ENCODE assay signal across 22 mouse cellular contexts in genomic region chr1:53852086-53852610, GRCm38 (mm10).
DNase-seq lines count a peak whose midpoint lies in the region; ATAC-seq and TF ChIP-seq lines count a peak whose summit lies in the region.
"Had no signal": no experiment of that assay in that cellular context is flagged by ENCODE, and none has a peak within 500 bp of the region (broad histone marks: within the 10 kb centered on the region; RNA-seq: fewer than 3 reads in every experiment).

No protein-coding gene starts in this region.

- H3K27me3 ChIP-seq in heart, postnatal 0 days (ENCODE audit: control insufficient read depth, insufficient read depth, low read length) = no peaks in the 10 kb centered on the region
- no peaks in the 10 kb centered on the region for H3K27me3 ChIP-seq in heart, embryonic 12.5 days (replicated peaks)
- H3K27me3 ChIP-seq: forebrain, embryonic 13.5 days; kidney, embryonic 15.5 days; limb, embryonic 13.5 days; liver, embryonic 13.5 days; lung, embryonic 15.5 days; midbrain, embryonic 15.5 days; neural tube, embryonic 13.5 days had no signal

- no peak for DNase-seq in heart, postnatal 0 days (ENCODE audit: low spot score)
- DNase-seq in B cell, adult 2 months = peak; percentile 51 to 57
- DNase-seq in T-cell, adult 2 months (ENCODE audit: low spot score) = peak; percentile 38
- no peak for DNase-seq in cerebellum, postnatal 4 days (ENCODE audit: low spot score in 2 of 2)
- no peak for DNase-seq in adrenal gland, adult 8-10 months
- DNase-seq: cerebellum, adult 11-12 months; cerebellum, postnatal 14 days; retina, postnatal 1 day; right cerebral cortex, postnatal 4 days had no signal

- no peak for TF ChIP-seq CTCF in heart, postnatal 0 days (IDR thresholded peaks at IDR 0.05; ENCODE audit: low read depth)

- no peak overlapping the region for H3K4me2 ChIP-seq in heart, postnatal 0 days (ENCODE audit: low read depth, low read length)
- H3K4me2 ChIP-seq in heart, embryonic 12.5 days = no peak overlapping the region
- H3K4me2 ChIP-seq: forebrain, embryonic 13.5 days; heart, embryonic 11.5 days; kidney, embryonic 15.5 days; limb, embryonic 13.5 days; liver, embryonic 13.5 days; lung, embryonic 15.5 days; midbrain, embryonic 15.5 days; neural tube, embryonic 13.5 days had no signal

- no peak overlapping the region for H3K9ac ChIP-seq in heart, postnatal 0 days (replicated peaks; ENCODE audit: low read depth, low read length)
- H3K9ac ChIP-seq in heart, embryonic 12.5 days = no peak overlapping the region
- H3K9ac ChIP-seq: forebrain, embryonic 13.5 days; kidney, embryonic 15.5 days; limb, embryonic 13.5 days; liver, embryonic 13.5 days; lung, embryonic 15.5 days; midbrain, embryonic 15.5 days; neural tube, embryonic 13.5 days had no signal

- peak overlapping the region; percentile 48; the same call in 1 of the 2 replicates for H3K27ac ChIP-seq in heart, postnatal 0 days (ENCODE audit: low read depth)
- H3K27ac ChIP-seq in heart, embryonic 12.5 days (ENCODE audit: poor library complexity, severe bottlenecking) = no peak overlapping the region
- peak overlapping the region; percentile 94 for H3K27ac ChIP-seq in macrophage
- H3K27ac ChIP-seq: forebrain, embryonic 13.5 days; hindbrain, postnatal 0 days; kidney, embryonic 15.5 days; limb, embryonic 13.5 days; liver, embryonic 13.5 days; lung, embryonic 15.5 days; midbrain, embryonic 15.5 days; neural tube, embryonic 13.5 days had no signal

- no peaks in the 10 kb centered on the region for H3K79me2 ChIP-seq in macrophage (ENCODE audit: inconsistent target)

- H3K9me3 ChIP-seq in heart, postnatal 0 days (replicated peaks; ENCODE audit: control insufficient read depth, low read length) = no peaks in the 10 kb centered on the region
- no peaks in the 10 kb centered on the region for H3K9me3 ChIP-seq in heart, embryonic 12.5 days (replicated peaks)
- H3K9me3 ChIP-seq: forebrain, embryonic 13.5 days; kidney, embryonic 15.5 days; limb, embryonic 13.5 days; liver, embryonic 13.5 days; lung, embryonic 15.5 days; midbrain, embryonic 15.5 days; neural tube, embryonic 13.5 days had no signal

- no peaks in the 10 kb centered on the region for H3K36me3 ChIP-seq in heart, postnatal 0 days (replicated peaks; ENCODE audit: control insufficient read depth, insufficient read depth, low read length)
- H3K36me3 ChIP-seq in heart, embryonic 12.5 days = peaks cover 12% of the 10 kb centered on the region
- no peaks in the 10 kb centered on the region for H3K36me3 ChIP-seq in macrophage (ENCODE audit: inconsistent target)
- H3K36me3 ChIP-seq: kidney, embryonic 15.5 days; limb, embryonic 13.5 days; liver, embryonic 13.5 days; lung, embryonic 15.5 days had no signal

- H3K4me1 ChIP-seq in heart, postnatal 0 days (ENCODE audit: control insufficient read depth, insufficient read depth) = no peaks in the 10 kb centered on the region
- no peaks in the 10 kb centered on the region for H3K4me1 ChIP-seq in heart, embryonic 12.5 days (replicated peaks)
- H3K4me1 ChIP-seq: forebrain, embryonic 13.5 days; kidney, embryonic 15.5 days; limb, embryonic 13.5 days; midbrain, embryonic 15.5 days; neural tube, embryonic 13.5 days had no signal

- no peak for ATAC-seq in heart, postnatal 0 days (ENCODE audit: insufficient read depth, low read depth)
- no peak for ATAC-seq in heart, embryonic 12.5 days (ENCODE audit: insufficient number of reproducible peaks, low FRiP score)
- no peak for ATAC-seq in activated CD4-positive, CD25-positive, alpha-beta regulatory T cell, adult 4 months
- ATAC-seq: forebrain, embryonic 13.5 days; hindbrain, postnatal 0 days; intestine, postnatal 0 days; midbrain, embryonic 15.5 days had no signal

- WGBS in heart, postnatal 0 days = 85% methylated on average over 3 of the region's 3 CpGs
- WGBS in heart, embryonic 12.5 days = 77% methylated on average over 3 of the region's 3 CpGs
- whole genome bisulfite sequencing in macrophage (ENCODE audit: missing documents) = 97% methylated on average over 3 of the region's 3 CpGs

- TF ChIP-seq EP300 in heart, postnatal 0 days (IDR thresholded peaks at IDR 0.05; ENCODE audit: low read depth) = no peak

- no peak overlapping the region for H3K4me3 ChIP-seq in heart, postnatal 0 days (ENCODE audit: low read depth, low read length)
- H3K4me3 ChIP-seq in heart, embryonic 12.5 days = no peak overlapping the region
- no peak overlapping the region for H3K4me3 ChIP-seq in macrophage (ENCODE audit: inconsistent target)
- H3K4me3 ChIP-seq: forebrain, embryonic 13.5 days; kidney, embryonic 15.5 days; limb, embryonic 13.5 days; liver, embryonic 13.5 days; lung, embryonic 15.5 days; midbrain, embryonic 15.5 days; neural tube, embryonic 13.5 days had no signal

Comparison
In these comparisons a context has a peak if more than half of its experiments do, and no peak if none do; other contexts are left out.
1. DNase-seq: peak in B cell, adult 2 months (2 of 2) and T-cell, adult 2 months (single experiment); none in heart, postnatal 0 days (single experiment), cerebellum, postnatal 4 days (0 of 2) and adrenal gland, adult 8-10 months (single experiment).